In the genomic region with DNA sequence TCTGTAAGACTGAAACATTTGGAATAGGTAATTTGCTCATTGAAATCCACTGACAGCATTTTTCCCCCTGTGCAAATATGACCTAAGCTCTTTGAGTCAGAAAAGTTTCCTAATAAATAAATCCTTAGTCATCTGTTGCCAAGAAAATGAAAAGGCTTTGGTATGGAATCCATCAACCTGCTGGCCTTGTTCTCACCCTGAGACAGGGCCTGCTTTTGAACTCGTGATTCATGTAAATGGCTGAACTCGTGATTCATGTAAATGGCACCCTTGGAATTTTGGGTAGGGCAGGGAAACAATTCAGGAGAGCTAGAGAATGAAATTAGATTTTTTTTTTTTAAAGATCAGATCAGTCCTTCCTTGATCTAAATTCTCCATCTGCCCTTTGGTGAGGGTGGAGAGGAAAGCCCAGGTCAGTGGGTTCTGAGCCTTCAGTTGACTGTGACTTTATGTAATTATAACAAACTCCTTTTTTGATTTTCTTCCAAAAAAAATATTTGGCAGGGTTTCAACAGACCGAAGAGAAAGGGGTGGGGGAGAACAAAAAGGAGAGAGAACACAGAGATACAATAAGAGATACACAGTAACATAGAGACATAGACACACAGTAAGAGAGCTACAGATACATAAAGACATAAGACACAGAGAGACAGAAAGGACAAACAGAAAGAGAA, we compare ENCODE assay signal across 8 mouse cellular contexts.
A peak's percentile ranks its signal among the peaks of the same experiment; 100 is the strongest.
DNase-seq lines count a peak whose midpoint lies in the region; ATAC-seq lines count a peak whose summit lies in the region.

No protein-coding gene starts in this region.

- H3K9me3 ChIP-seq in hindbrain, embryonic 12.5 days (replicated peaks) = no peaks in the 10 kb centered on the region
- no peaks in the 10 kb centered on the region for H3K9me3 ChIP-seq in hindbrain, embryonic 14.5 days (ENCODE audit: control insufficient read depth, low read length)
- no peaks in the 10 kb centered on the region for H3K9me3 ChIP-seq in embryonic facial prominence, embryonic 13.5 days
- H3K9me3 ChIP-seq in liver, embryonic 13.5 days (replicated peaks) = no peaks in the 10 kb centered on the region

- H3K27me3 ChIP-seq in hindbrain, embryonic 12.5 days = no peaks in the 10 kb centered on the region
- H3K27me3 ChIP-seq in hindbrain, embryonic 14.5 days (ENCODE audit: control insufficient read depth, insufficient read depth, low read length) = no peaks in the 10 kb centered on the region
- no peaks in the 10 kb centered on the region for H3K27me3 ChIP-seq in embryonic facial prominence, embryonic 13.5 days
- peaks cover 9% of the 10 kb centered on the region for H3K27me3 ChIP-seq in liver, embryonic 13.5 days

- 74% methylated on average over 3 of the region's 3 CpGs for WGBS in hindbrain, embryonic 12.5 days
- WGBS in hindbrain, embryonic 14.5 days = 66% methylated on average over 3 of the region's 3 CpGs
- WGBS in embryonic facial prominence, embryonic 13.5 days = 57% methylated on average over 3 of the region's 3 CpGs
- WGBS in liver, embryonic 13.5 days (ENCODE audit: insufficient replicate concordance) = 64% methylated on average over 3 of the region's 3 CpGs

- DNase-seq in hindbrain, embryonic 14.5 days (ENCODE audit: low spot score) = no peak
- peak; percentile 48 for DNase-seq in ES-CJ7 (ENCODE audit: low read depth, low spot score)
- no peak for DNase-seq in liver, embryonic 13.5 days
- no peak for DNase-seq in ovary, adult 18-20 months (ENCODE audit: low spot score)
- DNase-seq in frontal cortex, postnatal 10 days (ENCODE audit: low spot score in 2 of 2) = no peak
- DNase-seq in cerebellum, adult 18-20 months = no peak

- no peak overlapping the region for H3K9ac ChIP-seq in hindbrain, embryonic 12.5 days
- H3K9ac ChIP-seq in hindbrain, embryonic 14.5 days = no peak overlapping the region
- no peak overlapping the region for H3K9ac ChIP-seq in embryonic facial prominence, embryonic 13.5 days
- H3K9ac ChIP-seq in liver, embryonic 13.5 days = no peak overlapping the region; the same call in 1 of the 2 replicates

- no peaks in the 10 kb centered on the region for H3K36me3 ChIP-seq in hindbrain, embryonic 12.5 days
- H3K36me3 ChIP-seq in hindbrain, embryonic 14.5 days (replicated peaks; ENCODE audit: control insufficient read depth, insufficient read depth) = no peaks in the 10 kb centered on the region
- no peaks in the 10 kb centered on the region for H3K36me3 ChIP-seq in embryonic facial prominence, embryonic 13.5 days
- H3K36me3 ChIP-seq in liver, embryonic 13.5 days = no peaks in the 10 kb centered on the region

- H3K27ac ChIP-seq in hindbrain, embryonic 12.5 days = no peak overlapping the region
- H3K27ac ChIP-seq in hindbrain, embryonic 14.5 days = no peak overlapping the region
- H3K27ac ChIP-seq in embryonic facial prominence, embryonic 13.5 days = no peak overlapping the region
- H3K27ac ChIP-seq in liver, embryonic 13.5 days = no peak overlapping the region

- H3K4me3 ChIP-seq in hindbrain, embryonic 12.5 days = no peak overlapping the region
- H3K4me3 ChIP-seq in hindbrain, embryonic 14.5 days (replicated peaks; ENCODE audit: low read length) = no peak overlapping the region
- H3K4me3 ChIP-seq in embryonic facial prominence, embryonic 13.5 days = no peak overlapping the region; the same call in 1 of the 2 replicates
- H3K4me3 ChIP-seq in liver, embryonic 13.5 days (replicated peaks) = no peak overlapping the region

- H3K4me2 ChIP-seq in hindbrain, embryonic 12.5 days (replicated peaks) = peak overlapping the region; percentile 76; the same call in 1 of the 2 replicates
- no peak overlapping the region for H3K4me2 ChIP-seq in hindbrain, embryonic 14.5 days (replicated peaks)
- H3K4me2 ChIP-seq in embryonic facial prominence, embryonic 13.5 days = peak overlapping the region; percentile 79
- H3K4me2 ChIP-seq in liver, embryonic 13.5 days = peak overlapping the region; percentile 99; the same call in 1 of the 2 replicates

- no peak for ATAC-seq in hindbrain, embryonic 12.5 days (ENCODE audit: low FRiP score)
- no peak; the same call in 1 of the 2 replicates for ATAC-seq in hindbrain, embryonic 14.5 days (ENCODE audit: low FRiP score)
- no peak for ATAC-seq in embryonic facial prominence, embryonic 13.5 days (ENCODE audit: insufficient number of reproducible peaks, insufficient read depth, low FRiP score, low TSS enrichment, low read depth)
- 0 out of 2 replicates have a peak, but pooled peaks have one; percentile 3 for ATAC-seq in liver, embryonic 13.5 days (ENCODE audit: low read depth)

- peaks cover 32% of the 10 kb centered on the region for H3K4me1 ChIP-seq in hindbrain, embryonic 12.5 days
- H3K4me1 ChIP-seq in hindbrain, embryonic 14.5 days (replicated peaks; ENCODE audit: control insufficient read depth, insufficient read depth, low read length) = peaks cover 34% of the 10 kb centered on the region
- peaks cover 36% of the 10 kb centered on the region for H3K4me1 ChIP-seq in embryonic facial prominence, embryonic 13.5 days
- H3K4me1 ChIP-seq in liver, embryonic 13.5 days (replicated peaks) = peaks cover 51% of the 10 kb centered on the region
